Mouse (Mus musculus) midbrain, embryonic 12.5 days (tissue): Measurements from ENCODE around the gene Pvr. TPM values are rescaled to one million over a fixed set of nuclear protein-coding genes. Genes with fewer than 3 reads are reported as not detected.

ENCODE experiments used
- ATAC-seq: fragments of 200-750 bp; cut with Nextera tagmentation; 2 replicates; pipeline ENCODE4 v1.8.0; 2017; ENCODE audit warnings: low read depth, moderate TSS enrichment, moderate library complexity; ENCODE audit not compliant: low FRiP score
- H3K27ac ChIP-seq: fragments of 300-500 bp; sonication (generic); replicated peaks from 2 replicates; pipeline ENCODE4 v1.5.1; 2016; ENCODE audit warnings: mild to moderate bottlenecking
- H3K27me3 ChIP-seq: fragments of 300-500 bp; sonication (generic); 2 replicates; pipeline ENCODE4 v1.6.1; 2016; ENCODE audit warnings: mild to moderate bottlenecking
- H3K36me3 ChIP-seq: fragments of 300-500 bp; sonication (generic); 2 replicates; pipeline ENCODE4 v1.6.1; 2016
- H3K4me1 ChIP-seq: fragments of 300-500 bp; sonication (generic); 2 replicates; pipeline ENCODE4 v1.6.1; 2016
- H3K4me2 ChIP-seq: fragments of 300-500 bp; sonication (generic); replicated peaks from 2 replicates; pipeline ENCODE4 v1.6.1; 2016; ENCODE audit warnings: mild to moderate bottlenecking, moderate library complexity
- H3K4me3 ChIP-seq: fragments of 300-500 bp; sonication (generic); 2 replicates; pipeline ENCODE4 v1.5.1; 2016; ENCODE audit warnings: mild to moderate bottlenecking
- H3K9ac ChIP-seq: fragments of 300-500 bp; sonication (generic); replicated peaks from 2 replicates; pipeline ENCODE4 v1.6.1; 2016; ENCODE audit warnings: mild to moderate bottlenecking, moderate library complexity
- H3K9me3 ChIP-seq: fragments of 300-500 bp; sonication (generic); 2 replicates; pipeline ENCODE4 v1.6.1; 2016; ENCODE audit warnings: mild to moderate bottlenecking
- WGBS: fragments of 180-500 bp; shearing (Covaris S2); methylation state at CpG from one replicate; pipeline ENCODE4 v1.1.7; 2016; 5-methylcytosine and 5-hydroxymethylcytosine counted together
- polyA plus RNA-seq: library from polyadenylated mRNA; unstranded; fragments of >200 nt; fragmentation: Nextera tagmentation; extraction: Ambion mirVana; gene quantifications from 2 replicates; pipeline ENCODE4 v1.2.1, GENCODE M21; 2016

Pvr gene
- polyA plus RNA-seq, 1 experiment from 2014 or later, result 3.4 TPM

GRCm38 (mm10) chr7:19948956-19949355 lies 28.0 kb upstream of the Pvr start:
- H3K36me3 ChIP-seq, result no peaks in the 10 kb centered on the region
- H3K27me3 ChIP-seq, result no peaks in the 10 kb centered on the region
- H3K9me3 ChIP-seq, result no peaks in the 10 kb centered on the region
- no peaks in the 10 kb centered on the region for H3K4me1 ChIP-seq
- H3K9ac ChIP-seq, result 0 out of 2 replicates have a peak overlapping the region, but pooled peaks have one; percentile 11
- no peak overlapping the region for H3K4me2 ChIP-seq
- no peak overlapping the region for H3K4me3 ChIP-seq
- WGBS, result 82% methylated on average over 12 of the region's 12 CpGs
- no peak overlapping the region for H3K27ac ChIP-seq
- no peak for ATAC-seq

GRCm38 (mm10) chr7:19945821-19946515 lies 25.0 kb upstream of the Pvr start:
- no peaks in the 10 kb centered on the region for H3K27me3 ChIP-seq
- no peaks in the 10 kb centered on the region for H3K9me3 ChIP-seq
- no peak for ATAC-seq
- no peak overlapping the region for H3K4me2 ChIP-seq
- no peak overlapping the region for H3K4me3 ChIP-seq
- 89% methylated on average over 13 of the region's 13 CpGs for WGBS
- no peak overlapping the region for H3K27ac ChIP-seq
- no peaks in the 10 kb centered on the region for H3K36me3 ChIP-seq
- no peaks in the 10 kb centered on the region for H3K4me1 ChIP-seq
- H3K9ac ChIP-seq, result no peak overlapping the region

GRCm38 (mm10) chr7:19945201-19945600 lies 24.2 kb upstream of the Pvr start:
- WGBS, result 96% methylated on average over 5 of the region's 5 CpGs
- Histone ChIP-seq H3K36me3 (no peaks in the 10 kb centered on the region), H3K27me3 (no peaks in the 10 kb centered on the region), H3K4me1 (no peaks in the 10 kb centered on the region), H3K4me2 (no peak overlapping the region), H3K9me3 (no peaks in the 10 kb centered on the region), H3K9ac (no peak overlapping the region), H3K27ac (no peak overlapping the region), H3K4me3 (no peak overlapping the region)
- no peak for ATAC-seq

GRCm38 (mm10) chr7:19944709-19945108 lies 23.7 kb upstream of the Pvr start:
- H3K4me3 ChIP-seq, result no peak overlapping the region
- ATAC-seq, result no peak

GRCm38 (mm10) chr7:19940256-19940655 lies 19.3 kb upstream of the Pvr start:
- H3K9ac ChIP-seq, result no peak overlapping the region
- H3K36me3 ChIP-seq, result no peaks in the 10 kb centered on the region
- H3K4me1 ChIP-seq, result no peaks in the 10 kb centered on the region
- no peaks in the 10 kb centered on the region for H3K9me3 ChIP-seq
- H3K27ac ChIP-seq, result no peak overlapping the region
- 58% methylated on average over 5 of the region's 6 CpGs for WGBS
- no peak for ATAC-seq
- H3K4me2 ChIP-seq, result no peak overlapping the region
- H3K27me3 ChIP-seq, result no peaks in the 10 kb centered on the region
- no peak overlapping the region for H3K4me3 ChIP-seq

More at GRCm38 (mm10) chr7:19944709-19945108, 23.7 kb upstream of the Pvr start:
- 90% methylated on average over 8 of the region's 8 CpGs for whole genome bisulfite sequencing
- H3K4me2 ChIP-seq, result no peak overlapping the region
- H3K9me3 ChIP-seq, result no peaks in the 10 kb centered on the region
- no peaks in the 10 kb centered on the region for H3K27me3 ChIP-seq
- H3K36me3 ChIP-seq, result no peaks in the 10 kb centered on the region
- H3K4me1 ChIP-seq, result no peaks in the 10 kb centered on the region
- no peak overlapping the region for H3K27ac ChIP-seq
- H3K9ac ChIP-seq, result no peak overlapping the region

GRCm38 (mm10) chr7:19939555-19940235 lies 18.7 kb upstream of the Pvr start:
- Histone ChIP-seq H3K9ac (no peak overlapping the region), H3K9me3 (no peaks in the 10 kb centered on the region), H3K4me2 (no peak overlapping the region), H3K4me3 (no peak overlapping the region), H3K27me3 (no peaks in the 10 kb centered on the region), H3K4me1 (no peaks in the 10 kb centered on the region), H3K27ac (no peak overlapping the region), H3K36me3 (no peaks in the 10 kb centered on the region)
- 62% methylated on average over 12 of the region's 12 CpGs for WGBS
- ATAC-seq, result no peak

GRCm38 (mm10) chr7:19937229-19937821 lies 16.4 kb upstream of the Pvr start:
- H3K9ac ChIP-seq, result no peak overlapping the region
- H3K27ac ChIP-seq, result no peak overlapping the region
- ATAC-seq, result no peak
- H3K36me3 ChIP-seq, result no peaks in the 10 kb centered on the region
- H3K4me1 ChIP-seq, result peaks cover 5% of the 10 kb centered on the region; the same call in 1 of the 2 replicates
- no peaks in the 10 kb centered on the region for H3K27me3 ChIP-seq
- no peak overlapping the region for H3K4me2 ChIP-seq
- 86% methylated on average over 11 of the region's 11 CpGs for WGBS
- H3K4me3 ChIP-seq, result no peak overlapping the region
- no peaks in the 10 kb centered on the region for H3K9me3 ChIP-seq

- Histone ChIP-seq H3K27me3 (no peaks in the 10 kb centered on the region; the same call in 1 of the 2 replicates), H3K27ac (no peak overlapping the region), H3K4me1 (peaks cover 5% of the 10 kb centered on the region; the same call in 1 of the 2 replicates), H3K36me3 (no peaks in the 10 kb centered on the region), H3K9ac (no peak overlapping the region), H3K9me3 (no peaks in the 10 kb centered on the region), H3K4me3 (no peak overlapping the region), H3K4me2 (no peak overlapping the region)
- no peak for ATAC-seq
- 77% methylated on average over 6 of the region's 6 CpGs for WGBS
These were observed 15.0 kb upstream of the Pvr start for GRCm38 (mm10) chr7:19935961-19936360.

- Histone ChIP-seq H3K4me2 (no peak overlapping the region), H3K9me3 (no peaks in the 10 kb centered on the region), H3K36me3 (no peaks in the 10 kb centered on the region), H3K27me3 (no peaks in the 10 kb centered on the region; the same call in 1 of the 2 replicates), H3K9ac (no peak overlapping the region), H3K4me3 (no peak overlapping the region), H3K27ac (no peak overlapping the region), H3K4me1 (peaks cover 5% of the 10 kb centered on the region; the same call in 1 of the 2 replicates)
- WGBS, result 85% methylated on average over 20 of the region's 20 CpGs
- no peak for ATAC-seq
These were observed 14.3 kb upstream of the Pvr start for GRCm38 (mm10) chr7:19935171-19935751.

- H3K4me3 ChIP-seq, result peak overlapping the region; percentile 20
- no peak overlapping the region for H3K27ac ChIP-seq
- H3K9ac ChIP-seq, result no peak overlapping the region
- peaks cover 5% of the 10 kb centered on the region; the same call in 1 of the 2 replicates for H3K4me1 ChIP-seq
- ATAC-seq, result peak; percentile 61; the same call in 1 of the 2 replicates
- no peaks in the 10 kb centered on the region for H3K36me3 ChIP-seq
- no peaks in the 10 kb centered on the region for H3K9me3 ChIP-seq
- peak overlapping the region; percentile 49 for H3K4me2 ChIP-seq
- H3K27me3 ChIP-seq, result no peaks in the 10 kb centered on the region; the same call in 1 of the 2 replicates
- WGBS, result 27% methylated on average over 21 of the region's 21 CpGs
These were observed 12.2 kb upstream of the Pvr start for GRCm38 (mm10) chr7:19932877-19933809.
